Mouse (Mus musculus) inflammation-experienced regulatory T-cells, adult 6 months (primary cell): ENCODE data around the gene Pigk. TPM values are rescaled to one million over a fixed set of nuclear protein-coding genes. Genes with fewer than 3 reads are reported as not detected.
A peak's percentile ranks its signal among the peaks of the same experiment; 100 is the strongest.

Source experiments
- ATAC-seq: one replicate; pipeline ENCODE4 v1.8.0; 2017
- polyA plus RNA-seq, 3 experiments: library from polyadenylated mRNA; unstranded; fragments of 100-300 nt; shearing (Covaris generic); gene quantifications; one replicate each; pipeline ENCODE4 v1.2.1; 2017

Gene Pigk
- polyA plus RNA-seq, 3 experiments from 2014 or later: 43.0 to 63.4 (median 56.5) TPM

DNA sequence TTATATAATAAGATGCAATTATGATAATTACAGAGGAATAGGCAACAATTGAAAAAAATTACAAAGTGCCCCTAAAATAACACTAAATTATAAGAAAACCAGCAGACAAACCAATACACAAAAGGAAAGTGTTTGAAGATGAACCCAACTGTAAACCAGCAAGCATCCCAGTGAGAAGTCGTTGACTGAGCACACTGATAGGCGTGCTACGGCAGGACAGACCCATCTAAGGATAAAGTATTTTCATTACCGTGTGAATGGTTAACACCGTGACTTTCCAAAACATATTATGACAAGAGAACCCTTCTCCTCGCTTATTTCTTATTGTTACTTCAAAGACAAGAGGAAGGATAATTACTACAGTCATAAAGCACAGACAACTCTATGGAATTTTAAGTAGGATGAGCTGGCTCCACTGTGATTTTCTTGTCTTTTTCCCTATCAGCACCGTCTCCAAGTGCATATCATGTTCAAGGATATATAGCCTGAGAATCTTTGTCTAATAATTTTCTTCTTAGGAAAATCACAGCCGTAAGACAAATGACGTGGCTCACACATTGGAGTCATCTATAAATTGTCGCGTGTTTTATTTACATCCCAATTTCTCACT is 233.2 kb downstream of the Pigk start:
- no peak for ATAC-seq

DNA sequence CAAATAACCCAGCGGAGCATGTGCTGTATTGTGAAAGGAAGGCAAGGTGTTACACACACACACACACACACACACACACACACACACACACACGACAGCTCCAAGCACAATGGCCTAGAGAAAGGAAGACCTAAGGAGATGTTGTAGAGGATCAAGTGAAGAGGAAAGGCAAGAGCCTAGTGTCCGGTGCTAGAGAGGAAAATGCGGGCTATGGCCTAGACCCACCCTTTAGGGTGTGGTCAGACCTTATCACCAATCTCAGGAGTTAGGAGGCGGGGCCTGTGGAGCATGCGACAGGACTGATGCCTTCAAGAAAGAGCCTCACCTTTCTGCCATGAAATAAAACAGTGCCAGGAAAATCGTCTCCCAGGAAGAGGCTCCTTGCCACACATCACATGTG is 234.7 kb downstream of the Pigk start:
- ATAC-seq: no peak

DNA sequence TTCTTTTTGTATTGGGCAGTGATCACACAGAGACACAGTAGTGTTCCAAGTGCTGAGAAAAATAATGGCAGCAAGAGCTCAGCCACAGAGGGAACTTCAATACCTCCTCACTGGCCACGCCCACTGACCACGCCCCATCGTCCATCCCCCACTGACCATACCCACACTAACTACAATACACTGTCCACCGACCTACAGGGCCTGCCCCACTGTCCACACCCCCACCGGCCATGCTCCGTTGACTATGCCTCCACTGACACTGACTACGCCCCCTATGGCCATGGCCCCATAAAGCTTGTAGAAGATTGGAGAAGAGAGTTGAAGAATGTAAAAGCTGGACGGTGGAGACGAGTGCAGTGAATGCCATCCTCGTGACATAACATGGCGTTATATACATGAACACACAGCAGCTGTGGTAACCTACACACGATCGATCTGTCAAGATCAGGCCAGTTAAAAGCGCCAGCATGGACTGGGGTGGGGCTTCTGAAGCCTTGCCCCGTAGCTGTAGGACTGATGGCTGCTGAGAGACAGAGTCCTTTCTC is 235.4 kb downstream of the Pigk start:
- no peak for ATAC-seq

DNA sequence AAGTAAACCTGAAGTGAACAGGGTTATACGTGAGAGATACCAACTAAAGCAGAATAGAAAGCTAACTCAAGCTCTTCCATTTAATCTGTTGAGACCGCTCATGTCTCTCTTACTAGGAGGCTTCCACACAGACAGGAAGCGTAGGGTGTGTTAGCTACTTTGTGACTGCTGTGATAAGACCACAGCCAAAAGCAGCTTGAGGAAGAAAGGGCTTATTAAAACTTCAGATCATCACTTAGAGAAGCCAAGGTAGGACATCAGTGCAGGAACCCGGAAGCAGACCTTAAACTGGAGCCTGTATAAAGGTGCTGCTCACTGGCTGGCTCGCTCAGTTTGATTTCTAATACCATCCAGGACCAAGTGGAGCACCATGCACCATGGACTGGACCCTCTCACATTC is 236.4 kb downstream of the Pigk start:
- ATAC-seq: peak; percentile 73

DNA sequence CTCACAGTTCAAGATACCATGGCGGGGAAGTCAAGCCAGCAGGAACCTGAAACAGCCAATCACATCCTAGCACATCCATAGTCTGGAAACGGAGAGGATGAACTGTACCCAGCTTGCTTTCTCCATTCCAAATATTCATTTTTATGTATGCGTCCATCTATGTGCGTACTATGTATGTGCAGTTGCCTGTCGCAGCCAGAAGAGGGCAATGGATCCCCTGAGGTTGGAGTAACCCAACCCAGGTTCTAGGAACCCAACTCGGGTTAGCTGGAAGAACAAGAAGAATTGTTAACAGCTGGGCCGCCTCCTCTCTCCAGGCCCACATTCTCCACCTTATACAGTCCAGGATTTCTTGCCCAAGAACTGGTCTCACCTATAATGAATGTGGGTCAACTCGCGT is 237.0 kb downstream of the Pigk start:
- no peak for ATAC-seq

DNA sequence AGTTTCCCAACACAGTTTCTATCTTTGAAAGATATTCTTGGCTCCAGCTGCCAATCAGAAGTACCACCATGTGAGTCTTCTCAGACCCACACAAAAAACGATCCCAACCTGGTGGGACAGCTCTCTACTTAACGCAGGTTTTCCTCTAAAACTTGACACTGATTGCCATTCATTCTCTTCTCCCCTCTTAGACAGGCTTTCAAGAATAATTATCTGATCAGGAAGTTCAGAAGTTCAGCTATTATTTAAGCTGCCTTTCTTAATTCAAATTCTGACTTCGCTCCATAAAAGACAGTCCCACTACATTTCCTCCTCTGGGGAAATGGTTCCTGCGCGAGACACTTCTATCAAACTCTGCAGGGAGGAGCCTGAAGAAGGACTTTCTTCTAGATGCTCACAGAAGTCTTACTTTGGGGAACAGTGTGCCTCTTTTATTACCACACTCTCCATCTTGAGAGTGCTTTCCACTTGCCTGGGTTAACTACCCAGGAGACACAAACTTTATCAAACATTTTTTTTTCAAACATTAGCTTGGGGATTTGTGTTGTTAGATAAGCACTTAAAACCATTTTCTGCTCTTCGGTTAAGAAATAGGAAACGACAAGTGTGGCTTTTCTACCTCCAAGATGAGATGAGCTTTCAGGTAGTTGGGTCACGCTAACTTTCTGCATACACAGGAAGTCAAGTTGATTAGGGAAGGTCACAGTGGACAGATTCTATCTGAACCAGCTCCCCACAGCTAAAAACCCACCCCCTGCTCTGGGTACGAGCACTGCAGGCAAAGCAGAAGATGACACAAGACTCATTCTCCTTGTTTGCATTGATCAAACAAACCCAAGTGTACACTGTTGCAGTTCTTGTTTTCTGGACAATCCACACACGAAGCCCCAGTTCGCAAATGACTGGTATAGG is 238.0 kb downstream of the Pigk start:
- peak; percentile 45 for ATAC-seq

DNA sequence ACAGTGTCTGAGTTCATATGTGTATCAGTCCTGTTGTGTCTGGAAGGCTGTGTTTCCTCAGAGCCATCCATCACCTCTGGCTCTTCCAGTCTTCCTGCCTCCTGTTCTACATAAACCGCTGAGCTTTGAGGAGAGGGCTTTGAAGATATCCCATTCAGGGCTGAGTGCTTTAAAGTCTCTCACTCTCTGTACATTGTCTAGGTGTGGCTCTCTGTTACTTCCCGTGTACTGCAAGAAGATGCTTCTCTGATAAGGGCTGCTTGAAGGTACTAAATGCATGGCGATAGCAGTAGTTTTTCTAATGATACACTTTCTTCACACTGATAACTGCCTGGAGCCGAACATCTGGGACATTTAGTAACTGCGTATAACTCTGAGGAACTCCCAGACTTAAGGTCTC is 242.1 kb downstream of the Pigk start:
- peak; percentile 44 for ATAC-seq

DNA sequence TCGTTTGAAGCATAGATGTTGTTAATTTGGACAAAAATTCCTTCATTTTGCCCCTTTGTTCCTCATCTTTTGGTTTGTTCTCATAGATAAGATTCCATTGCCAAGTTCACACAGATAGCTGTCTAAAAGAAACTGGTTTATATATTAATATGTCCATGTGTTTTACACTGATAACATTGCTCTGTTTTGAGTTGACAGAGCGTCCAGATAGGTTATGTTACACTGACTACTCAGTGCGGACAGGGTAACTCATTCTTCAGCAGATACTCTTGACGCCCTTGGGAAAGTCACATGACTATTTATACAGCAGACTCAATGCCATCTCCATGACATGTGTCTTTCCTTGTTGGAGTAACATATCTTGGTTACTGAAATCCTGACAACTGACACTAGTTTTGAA is 242.9 kb downstream of the Pigk start:
- ATAC-seq: no peak

DNA sequence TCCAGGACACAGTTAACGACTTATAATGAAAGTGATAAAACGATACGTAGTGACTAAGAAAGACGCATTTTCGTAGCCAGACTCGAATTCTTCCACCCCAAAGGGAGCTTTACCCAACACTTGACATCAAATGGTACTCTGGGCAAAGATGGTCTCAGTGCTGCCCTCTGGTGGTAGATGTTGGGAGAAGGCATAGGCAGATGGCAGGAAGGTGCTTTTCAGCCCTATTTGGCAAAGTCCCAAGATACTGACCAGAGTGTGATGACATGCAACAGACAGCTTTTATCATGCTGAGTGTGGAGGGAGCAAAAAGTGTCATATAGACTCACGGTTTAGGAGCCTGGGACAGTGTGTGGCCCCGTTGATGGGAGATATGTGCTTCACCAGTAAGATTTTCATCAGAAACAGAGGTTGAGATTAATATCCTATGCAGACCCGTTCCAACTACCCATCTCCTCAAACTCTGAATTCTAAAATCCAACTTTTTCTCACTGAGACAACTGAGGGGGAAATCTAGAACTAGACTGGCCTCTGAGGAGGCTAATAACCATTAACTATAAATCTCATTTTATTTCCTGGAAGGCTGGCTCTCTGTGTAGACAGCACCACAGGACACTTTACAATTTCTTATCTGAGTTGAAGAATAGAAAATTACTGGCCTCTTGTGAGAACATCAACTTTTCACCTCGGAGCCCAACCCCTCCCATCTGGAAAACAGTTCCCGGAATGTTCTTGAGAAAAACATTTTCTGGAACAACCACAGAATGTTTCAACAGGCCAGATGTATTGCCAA is 244.7 kb downstream of the Pigk start:
- peak; percentile 77 for ATAC-seq

DNA sequence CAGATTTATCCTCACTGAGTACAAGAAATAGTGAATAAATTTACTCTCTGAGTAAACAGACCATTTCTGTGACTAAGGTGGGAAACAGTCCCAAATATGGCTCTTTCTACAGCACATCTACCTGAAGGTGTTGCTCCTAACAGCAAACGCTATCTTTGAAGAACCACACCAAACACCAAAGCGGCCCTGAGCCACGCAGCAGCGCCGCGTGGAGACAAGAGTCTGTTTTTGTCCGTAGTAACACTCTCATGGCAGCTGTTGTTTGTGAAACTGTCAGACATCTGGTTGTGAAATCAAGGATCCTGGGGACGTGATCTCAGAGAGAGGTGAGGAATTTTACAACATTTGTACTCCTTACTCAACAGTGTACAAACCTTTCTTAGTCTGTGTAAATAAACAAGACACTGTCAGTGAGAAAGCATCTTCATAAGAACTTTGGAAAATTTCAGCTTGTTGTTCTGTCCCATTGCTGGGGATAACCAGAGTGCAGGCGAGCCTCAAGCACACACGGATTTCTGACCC is 248.0 kb downstream of the Pigk start:
- ATAC-seq: no peak

DNA sequence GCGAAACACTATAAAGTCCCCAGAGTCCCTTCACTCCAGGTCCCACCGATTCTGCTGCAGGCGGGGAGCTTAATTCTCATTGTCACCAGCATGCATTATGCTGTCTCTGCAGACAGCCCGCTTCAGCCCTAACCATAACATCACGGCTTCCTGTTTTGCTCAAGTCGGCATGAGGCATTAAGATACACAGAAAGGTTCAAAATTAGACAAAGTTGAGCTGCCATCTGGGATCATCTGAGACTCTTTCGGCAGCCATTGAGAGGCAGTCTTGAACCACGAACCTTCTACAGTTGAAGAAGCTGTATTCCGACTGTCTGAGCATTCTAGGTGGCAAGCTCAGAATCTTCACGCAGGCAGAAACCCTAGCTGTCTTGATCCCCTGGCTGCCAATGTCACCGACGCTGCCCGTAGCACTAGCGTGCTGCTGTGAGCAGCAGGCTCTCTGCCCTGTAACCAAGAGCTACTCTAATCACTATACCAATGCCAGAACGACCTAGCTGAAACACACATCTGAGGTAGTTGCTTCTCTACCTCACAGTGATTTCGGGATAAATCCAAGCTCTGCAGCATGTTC is 256.0 kb downstream of the Pigk start:
- ATAC-seq: peak; percentile 91

DNA sequence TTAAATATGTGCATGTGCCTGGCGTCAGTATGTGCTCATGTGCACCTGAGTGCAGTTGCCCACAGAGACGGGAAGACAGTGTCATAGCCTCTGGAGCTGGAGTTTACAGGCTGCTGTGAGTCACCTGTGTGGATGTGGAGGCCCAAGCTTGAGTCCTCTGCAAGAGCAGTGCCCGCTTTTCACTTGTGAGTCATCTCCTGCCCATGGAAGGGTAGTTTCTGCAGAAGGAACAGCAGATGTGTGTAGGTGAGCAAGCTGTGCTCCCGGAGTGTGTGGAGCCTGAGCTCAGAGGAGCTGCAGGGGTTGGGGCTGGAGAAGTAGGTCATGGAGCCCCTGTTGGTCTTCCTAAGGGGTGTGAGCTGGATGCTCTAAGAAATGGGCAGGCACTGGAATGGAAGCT is 257.5 kb downstream of the Pigk start:
- no peak for ATAC-seq

DNA sequence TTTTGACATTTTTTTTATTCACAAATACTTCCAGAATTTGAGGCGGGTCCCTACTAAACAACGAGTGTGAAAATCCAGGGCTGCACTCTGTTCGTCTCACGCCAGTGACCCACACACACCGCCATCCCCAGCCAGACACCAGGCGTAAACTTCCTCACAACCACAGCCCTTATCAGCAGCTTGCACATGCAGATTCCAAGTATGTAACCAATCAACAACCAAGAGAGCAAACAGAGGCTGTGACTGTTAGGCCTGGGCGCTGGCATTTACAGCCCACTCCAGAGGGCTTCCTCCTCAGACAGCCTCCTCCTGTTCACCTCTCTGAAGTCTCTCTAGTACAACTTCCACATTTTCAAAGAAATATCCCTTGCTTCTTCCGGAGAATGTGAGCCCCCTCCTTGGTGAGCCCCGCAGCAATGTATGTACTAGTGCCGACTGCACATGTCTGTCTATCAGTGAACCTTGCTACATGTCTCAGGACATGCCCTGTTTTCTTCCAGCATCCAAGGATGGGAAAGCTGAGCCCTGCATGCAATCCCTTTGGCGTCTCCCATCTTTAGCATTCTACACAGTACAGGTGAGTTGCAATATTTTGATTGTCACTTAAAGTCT is 265.7 kb downstream of the Pigk start:
- no peak for ATAC-seq

DNA sequence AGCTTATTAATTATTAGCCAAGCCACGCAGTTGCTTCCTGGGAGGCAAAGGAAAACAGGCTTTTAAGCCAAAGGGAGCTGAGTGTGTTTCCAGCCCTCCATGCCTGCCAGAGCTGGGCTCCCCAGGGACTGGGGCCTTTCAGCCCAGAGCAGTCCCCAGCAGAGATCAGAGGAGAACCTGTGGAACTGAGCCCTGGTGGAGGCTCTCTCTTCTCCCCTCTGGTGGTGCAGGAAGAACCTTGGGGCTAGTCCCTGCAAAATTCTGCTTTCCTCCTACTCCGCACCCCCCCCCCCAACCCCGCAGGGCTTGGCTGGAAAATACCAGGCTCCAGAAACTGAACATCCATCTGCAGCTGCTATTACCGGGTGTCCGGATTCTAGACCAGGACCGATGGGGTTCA is 266.5 kb downstream of the Pigk start:
- ATAC-seq: no peak

DNA sequence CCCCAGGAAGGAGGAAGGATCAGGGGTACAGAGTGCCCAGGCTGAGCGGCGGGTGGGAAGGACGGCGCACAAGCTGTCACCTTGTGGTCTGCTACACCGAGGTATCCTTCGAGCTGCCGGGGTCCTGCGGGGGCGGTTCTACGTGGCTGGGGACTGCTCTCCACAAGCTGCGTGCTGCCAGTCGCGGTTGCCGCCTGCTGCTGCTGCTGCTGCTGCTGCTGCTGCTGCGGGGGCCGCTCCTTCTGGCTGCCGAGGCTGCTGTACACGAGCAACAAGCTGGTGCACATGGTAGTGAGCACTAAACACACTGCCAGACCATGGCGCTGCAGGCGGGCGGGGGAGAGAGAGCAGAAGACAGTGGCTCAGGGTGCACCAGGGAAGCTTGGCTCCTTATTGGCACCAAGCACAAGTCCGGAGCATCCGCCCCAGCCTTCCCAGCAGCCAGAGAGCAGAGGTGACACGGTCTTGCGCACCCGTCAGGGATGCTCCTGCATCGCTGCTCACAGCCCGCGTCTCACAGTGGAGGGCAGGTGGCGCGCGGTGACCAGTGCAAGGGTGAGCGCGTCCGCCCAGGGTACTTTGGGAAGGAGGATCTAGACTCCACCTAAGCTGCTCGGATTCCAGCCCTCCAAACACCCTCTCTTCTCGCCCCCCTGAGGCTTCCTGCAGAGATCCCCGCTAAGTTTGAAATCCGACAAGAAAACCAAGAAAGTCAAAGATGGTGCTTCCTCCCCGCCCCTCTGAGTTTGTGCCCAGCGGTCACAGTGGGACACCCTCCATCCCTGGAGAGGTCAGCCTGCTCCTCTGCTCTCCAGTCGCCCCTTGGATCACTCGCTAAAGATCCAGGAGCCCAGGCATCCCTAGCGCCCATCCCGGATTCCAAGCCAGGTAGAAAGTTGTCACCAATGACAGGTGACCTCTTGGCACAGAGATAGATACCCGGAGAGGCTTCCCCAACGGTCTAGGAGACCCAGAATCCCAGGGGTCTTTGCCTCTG is 267.4 kb downstream of the Pigk start:
- ATAC-seq: peak; percentile 21

DNA sequence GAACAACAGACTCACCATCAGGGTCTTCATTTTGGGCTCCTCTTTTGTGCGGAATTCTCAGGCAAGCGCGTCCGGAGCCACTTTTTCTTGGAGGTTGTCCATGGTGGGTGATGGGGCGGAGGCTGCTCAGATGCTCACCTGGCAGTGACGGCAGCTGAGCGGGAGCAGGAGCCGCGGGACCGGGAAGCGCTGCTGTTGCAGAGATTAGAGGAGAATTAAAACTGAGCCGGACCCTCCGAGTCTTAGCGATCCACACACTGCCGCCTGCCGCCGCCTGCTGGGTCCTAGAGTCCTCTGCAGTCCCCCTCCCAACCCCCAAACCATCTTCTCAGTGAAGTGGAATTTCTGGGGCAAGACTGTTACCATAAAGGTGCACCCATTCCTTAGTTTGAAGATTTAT is 268.1 kb downstream of the Pigk start, which contains the start of gene St6galnac5:
St6galnac5 (minus strand) TSS at position 259 of the 400 bp plus-strand sequence.
- ATAC-seq: peak; percentile 38

DNA sequence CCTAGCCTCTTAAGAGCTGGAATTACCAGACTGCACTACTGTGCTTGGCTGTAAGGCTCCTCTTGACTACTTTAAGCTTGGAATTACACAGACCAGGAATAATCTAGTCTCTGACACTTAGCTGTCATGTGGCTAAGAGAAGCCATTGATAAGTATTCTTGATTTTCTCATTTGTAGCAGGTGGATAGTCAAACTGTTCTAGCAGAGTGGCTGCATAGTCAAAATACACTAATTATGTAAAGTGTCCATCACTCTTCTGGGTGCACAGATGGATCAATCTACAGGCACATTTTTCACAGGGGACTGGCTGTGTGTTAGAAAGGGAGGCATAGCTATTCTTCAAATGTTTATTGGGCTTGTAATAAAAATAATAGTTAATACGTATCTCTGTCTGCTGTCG is 276.9 kb downstream of the Pigk start:
- ATAC-seq: no peak

DNA sequence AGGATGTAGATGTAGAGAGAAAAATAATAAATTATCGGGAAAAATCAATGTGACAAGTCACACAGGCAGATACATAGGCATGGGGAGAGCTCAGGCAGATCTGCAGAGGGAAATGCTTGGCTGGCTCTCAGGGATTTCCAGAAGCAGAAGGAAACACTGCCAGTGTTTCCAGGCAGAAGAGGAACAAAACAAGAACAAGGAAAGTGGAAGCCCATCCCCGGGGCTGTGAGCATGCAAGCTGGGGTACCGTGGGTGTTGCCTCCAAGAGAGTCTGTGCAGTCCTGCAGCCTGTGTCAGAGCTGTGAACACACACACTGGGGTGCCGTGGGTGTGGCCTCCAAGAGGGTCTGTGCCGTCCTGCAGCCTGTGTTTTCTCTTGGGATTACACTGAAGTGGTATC is 279.7 kb downstream of the Pigk start:
- no peak for ATAC-seq

DNA sequence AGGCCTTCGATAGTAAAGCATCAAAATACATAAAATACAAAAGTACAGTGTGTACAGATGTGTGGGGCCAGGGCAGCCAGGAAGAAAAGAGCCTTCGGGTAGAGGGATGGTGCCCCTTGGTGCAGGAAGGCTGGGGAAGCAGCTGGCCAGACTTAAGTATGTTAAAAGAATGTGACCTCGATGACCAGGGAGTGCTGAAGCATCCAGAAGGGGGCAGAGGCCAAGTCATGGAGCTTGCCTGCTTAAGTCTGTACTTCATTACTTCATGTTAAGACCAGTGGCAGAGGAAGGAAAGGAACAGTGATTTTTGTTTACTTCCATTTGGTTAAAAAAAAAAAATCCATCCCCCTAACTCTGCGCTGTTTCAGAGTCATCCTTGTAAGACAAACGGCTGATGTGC is 284.2 kb downstream of the Pigk start:
- no peak for ATAC-seq

DNA sequence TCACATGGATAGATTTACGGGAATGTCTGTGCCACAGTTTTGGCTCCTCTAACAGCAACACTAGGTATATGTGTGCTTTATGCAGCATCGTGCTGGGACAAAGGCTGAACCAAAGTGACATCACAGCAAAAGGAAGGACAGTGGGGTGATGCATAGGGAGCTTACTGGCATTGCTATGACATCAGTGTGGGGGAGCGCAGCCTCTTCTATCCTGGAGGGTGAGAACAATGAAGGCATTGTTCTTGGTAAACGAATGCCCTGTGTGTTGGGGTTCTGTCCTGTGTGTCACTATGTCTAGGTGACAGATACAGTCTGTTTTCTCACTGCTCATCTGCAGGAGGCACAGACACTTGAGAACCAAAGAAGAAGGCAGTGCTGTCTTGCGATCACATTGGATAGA is 285.0 kb downstream of the Pigk start:
- no peak for ATAC-seq

DNA sequence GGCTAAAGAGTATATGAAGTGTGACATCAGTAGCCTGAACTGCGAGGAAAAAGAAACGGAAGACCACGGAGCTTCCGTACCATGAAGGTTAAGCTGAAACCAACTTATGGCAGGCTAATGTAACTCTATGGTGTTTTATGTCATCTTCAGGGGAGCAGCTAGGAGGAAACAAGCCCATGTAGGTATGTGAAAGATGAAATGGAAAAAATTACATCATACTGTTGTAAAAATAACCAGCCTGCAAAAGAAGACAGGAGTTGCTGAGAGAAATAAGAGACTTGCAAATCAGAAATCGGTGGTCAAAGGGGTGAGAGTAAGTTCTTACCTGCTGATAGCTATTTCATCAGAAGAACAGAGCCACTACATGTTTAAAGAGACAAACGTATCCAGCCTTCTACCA is 293.0 kb downstream of the Pigk start:
- ATAC-seq: no peak
